ENCODE assay signal across 7 mouse cellular contexts in the genomic region with DNA sequence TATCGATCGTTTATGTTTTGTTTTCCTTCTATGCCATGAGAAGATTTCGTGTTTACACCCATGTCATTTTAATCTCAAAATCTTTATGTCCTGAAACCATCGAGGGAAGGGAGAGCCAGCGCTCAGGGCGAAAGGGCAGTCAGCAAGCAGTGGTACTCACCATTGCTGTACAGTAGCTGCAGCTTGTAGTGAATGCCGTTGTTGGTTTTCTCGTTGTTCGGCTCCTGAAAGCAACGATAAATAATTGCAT. TPM values are rescaled to one million over a fixed set of nuclear protein-coding genes. Genes with fewer than 3 reads are reported as not detected.
DNase-seq lines count a peak whose midpoint lies in the region; ATAC-seq and TF ChIP-seq lines count a peak whose summit lies in the region.

No protein-coding gene starts in this region.

- no peak for TF ChIP-seq POLR2A in embryonic fibroblast, embryonic 13.5 days (IDR thresholded peaks at IDR 0.05; ENCODE audit: low read depth, low read length)

- peaks cover 96% of the 10 kb centered on the region for H3K27me3 ChIP-seq in lung, embryonic 14.5 days (ENCODE audit: insufficient read depth, low read length)
- H3K27me3 ChIP-seq in intestine, embryonic 16.5 days (replicated peaks; ENCODE audit: control insufficient read depth, insufficient read depth, low read length), result peaks cover 75% of the 10 kb centered on the region
- H3K27me3 ChIP-seq in neural tube, embryonic 13.5 days, result peaks cover 16% of the 10 kb centered on the region

- no peak overlapping the region for H3K27ac ChIP-seq in lung, embryonic 14.5 days (ENCODE audit: low read depth)
- no peak overlapping the region for H3K27ac ChIP-seq in embryonic fibroblast, embryonic 13.5 days (ENCODE audit: insufficient read depth, low read length)
- H3K27ac ChIP-seq in intestine, embryonic 16.5 days (ENCODE audit: low read length), result no peak overlapping the region
- peak overlapping the region; percentile 99 for H3K27ac ChIP-seq in neural tube, embryonic 13.5 days (replicated peaks)

- no peak for DNase-seq in lung, embryonic 14.5 days
- no peak for DNase-seq in lung, postnatal 10 days
- no peak for DNase-seq in layer of hippocampus, adult 9-11 months
- DNase-seq in cerebellum, adult 8-10 months, result no peak

- peak overlapping the region; percentile 52 for H3K4me3 ChIP-seq in lung, embryonic 14.5 days (ENCODE audit: low read depth, low read length)
- peak overlapping the region; percentile 67 for H3K4me3 ChIP-seq in embryonic fibroblast, embryonic 13.5 days (ENCODE audit: insufficient read depth, low read length)
- H3K4me3 ChIP-seq in intestine, embryonic 16.5 days (ENCODE audit: low read length), result peak overlapping the region; percentile 62
- peak overlapping the region; percentile 88 for H3K4me3 ChIP-seq in neural tube, embryonic 13.5 days

- no peak for ATAC-seq in lung, embryonic 14.5 days (ENCODE audit: insufficient read depth)
- ATAC-seq in intestine, embryonic 16.5 days, result no peak
- ATAC-seq in neural tube, embryonic 13.5 days (ENCODE audit: low read depth), result no peak

- peak overlapping the region; percentile 51; the same call in 1 of the 2 replicates for H3K9ac ChIP-seq in lung, embryonic 14.5 days
- peak overlapping the region; percentile 68 for H3K9ac ChIP-seq in intestine, embryonic 16.5 days (ENCODE audit: low read depth, low read length)
- H3K9ac ChIP-seq in neural tube, embryonic 13.5 days, result peak overlapping the region; percentile 99

- no peaks in the 10 kb centered on the region for H3K9me3 ChIP-seq in lung, embryonic 14.5 days (ENCODE audit: low read depth, low read length)
- H3K9me3 ChIP-seq in intestine, embryonic 16.5 days (ENCODE audit: control insufficient read depth, low read length), result no peaks in the 10 kb centered on the region
- no peaks in the 10 kb centered on the region for H3K9me3 ChIP-seq in neural tube, embryonic 13.5 days

- 1% methylated on average over 10 of the region's 10 CpGs for WGBS in lung, embryonic 14.5 days
- under 1% methylated on average over 10 of the region's 10 CpGs for WGBS in intestine, embryonic 16.5 days
- WGBS in neural tube, embryonic 13.5 days, result under 1% methylated on average over 10 of the region's 10 CpGs

- H3K4me2 ChIP-seq in lung, embryonic 14.5 days, result peak overlapping the region; percentile 97
- H3K4me2 ChIP-seq in intestine, embryonic 16.5 days (ENCODE audit: low read depth, low read length), result peak overlapping the region; percentile 96
- peak overlapping the region; percentile 76 for H3K4me2 ChIP-seq in neural tube, embryonic 13.5 days

- no peaks in the 10 kb centered on the region for H3K4me1 ChIP-seq in lung, embryonic 14.5 days (ENCODE audit: insufficient read depth)
- no peaks in the 10 kb centered on the region for H3K4me1 ChIP-seq in embryonic fibroblast, embryonic 13.5 days (ENCODE audit: control insufficient read depth, insufficient read depth, low read length)
- peaks cover 29% of the 10 kb centered on the region for H3K4me1 ChIP-seq in intestine, embryonic 16.5 days (ENCODE audit: control insufficient read depth, insufficient read depth, low read length)
- H3K4me1 ChIP-seq in neural tube, embryonic 13.5 days (replicated peaks), result peaks cover 78% of the 10 kb centered on the region

- no peak for TF ChIP-seq CTCF in lung, embryonic 14.5 days (IDR thresholded peaks at IDR 0.05; ENCODE audit: low read depth)
- TF ChIP-seq CTCF in embryonic fibroblast, embryonic 13.5 days (IDR thresholded peaks at IDR 0.05; ENCODE audit: borderline replicate concordance, insufficient read depth, low read length), result no peak

- H3K36me3 ChIP-seq in lung, embryonic 14.5 days (ENCODE audit: insufficient read depth), result no peaks in the 10 kb centered on the region
- no peaks in the 10 kb centered on the region for H3K36me3 ChIP-seq in intestine, embryonic 16.5 days (ENCODE audit: control insufficient read depth, insufficient read depth, low read length)
- peaks cover 8% of the 10 kb centered on the region for H3K36me3 ChIP-seq in neural tube, embryonic 13.5 days

RNA-seq across cellular contexts. Expression of gene Ebf3, which starts 1.4 kb away (rescaled TPM):
- 0.09 and 0.14 TPM in 2 replicates for polyA plus RNA-seq in lung, embryonic 14.5 days (2014; fragmentation: Nextera tagmentation; extraction: Ambion mirVana)
- polyA plus RNA-seq in embryonic fibroblast, embryonic 13.5 days (2011; ENCODE audit: insufficient read length, low read depth, missing spikeins), result 12.9 and 17.0 TPM in 2 replicates
- 0.22 and 0.43 TPM in 2 replicates for polyA plus RNA-seq in intestine, embryonic 16.5 days (2015; fragmentation: Nextera tagmentation; extraction: Ambion mirVana)
- polyA plus RNA-seq in neural tube, embryonic 13.5 days (2015; fragmentation: Nextera tagmentation; extraction: Ambion mirVana), result 23.9 and 24.1 TPM in 2 replicates
